Mouse (Mus musculus): ENCODE data around the gene Gad2.

DNA sequence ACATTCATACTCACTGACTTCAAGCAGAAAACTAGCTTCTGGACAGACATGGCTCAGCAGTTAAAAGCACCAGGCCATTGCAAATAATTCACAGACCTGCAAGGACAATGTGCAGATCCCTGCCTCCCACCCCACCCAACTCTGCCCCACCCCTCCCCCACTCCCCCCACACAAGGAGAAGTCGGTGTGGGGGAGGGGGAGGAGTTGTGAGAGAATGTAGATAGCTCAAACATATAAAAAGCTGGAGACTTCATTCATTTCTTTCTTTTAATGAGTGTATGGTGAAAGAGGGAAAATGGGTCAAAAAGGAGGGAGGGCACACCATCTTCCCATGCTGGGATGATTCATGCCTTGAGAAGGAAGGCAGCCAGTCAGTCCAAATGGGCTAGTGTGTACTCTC is 117.4 kb downstream of the Gad2 start:
- TF ChIP-seq CTCF (IDR thresholded peaks at IDR 0.05; ENCODE audit: extremely low read depth, insufficient read depth, insufficient read length, insufficient replicate concordance) (no peak), POLR2A (IDR thresholded peaks at IDR 0.05; ENCODE audit: low read depth, low read length) (no peak)
